Mouse (Mus musculus) forebrain, embryonic 11.5 days (tissue): ENCODE data around the gene Ubr7. TPM values are rescaled to one million over a fixed set of nuclear protein-coding genes. Genes with fewer than 3 reads are reported as not detected.

Source experiments
- ATAC-seq: fragments of 200-750 bp; cut with Nextera tagmentation; replicated peaks from 2 replicates; pipeline ENCODE4 v1.8.0; 2017; ENCODE audit warnings: moderate TSS enrichment; ENCODE audit not compliant: low FRiP score
- DNase-seq: peaks from one replicate; pipeline ENCODE4 v3.0.0-alpha.2; 2017; ENCODE audit warnings: low spot score
- H3K27ac ChIP-seq: fragments of 300-500 bp; sonication (generic); 2 replicates; pipeline ENCODE4 v1.5.1; 2014; ENCODE audit warnings: low read depth, low read length
- H3K27me3 ChIP-seq: fragments of 300-500 bp; sonication (generic); 2 replicates; pipeline ENCODE4 v1.6.1; 2014; ENCODE audit warnings: mild to moderate bottlenecking, low read length, mixed read lengths; ENCODE audit not compliant: control insufficient read depth, insufficient read depth
- H3K36me3 ChIP-seq: fragments of 300-500 bp; sonication (generic); 2 replicates; pipeline ENCODE4 v1.6.1; 2014; ENCODE audit warnings: mild to moderate bottlenecking, low read length, moderate library complexity, mixed read lengths; ENCODE audit not compliant: control insufficient read depth, insufficient read depth
- H3K4me1 ChIP-seq: fragments of 300-500 bp; sonication (generic); replicated peaks from 2 replicates; pipeline ENCODE4 v1.6.1; 2014; ENCODE audit warnings: low read length, mixed read lengths; ENCODE audit not compliant: control insufficient read depth, insufficient read depth
- H3K4me2 ChIP-seq: fragments of 300-500 bp; sonication (generic); 2 replicates; pipeline ENCODE4 v1.6.1; 2014; ENCODE audit warnings: low read depth, mild to moderate bottlenecking, low read length, moderate library complexity, mixed read lengths; ENCODE audit not compliant: severe bottlenecking
- H3K4me3 ChIP-seq: fragments of 300-500 bp; sonication (generic); 2 replicates; pipeline ENCODE4 v1.5.1; 2014; ENCODE audit warnings: low read depth, low read length
- H3K9ac ChIP-seq: fragments of 300-500 bp; sonication (generic); 2 replicates; pipeline ENCODE4 v1.6.1; 2014; ENCODE audit warnings: low read length
- H3K9me3 ChIP-seq: fragments of 300-500 bp; sonication (generic); 2 replicates; pipeline ENCODE4 v1.6.1; 2016; ENCODE audit warnings: low read length, mixed read lengths; ENCODE audit not compliant: control insufficient read depth
- WGBS: fragments of 180-500 bp; shearing (Covaris S2); extraction: QIAGEN DNeasy Blood & Tissue Kit; methylation state at CpG from one replicate; pipeline ENCODE4 v1.1.7; 2014; 5-methylcytosine and 5-hydroxymethylcytosine counted together
- polyA plus RNA-seq: library from polyadenylated mRNA; unstranded; fragments of >200 nt; fragmentation: Nextera tagmentation; extraction: Ambion mirVana; gene quantifications from 2 replicates; pipeline ENCODE4 v1.2.1, GENCODE M21; 2014

The Ubr7 gene
- 70.6 and 79.2 TPM in 2 replicates for polyA plus RNA-seq

GRCm38 (mm10) chr12:102757689-102758402 lies at the start of gene Ubr7, which contains the start of the genes Gm28051 and Gon7:
Gene Ubr7 (plus strand): TSS chr12:102757967.
Gene Gm28051 (minus strand): TSS chr12:102757765.
Gene Gon7 (minus strand): TSS chr12:102757803.
- ATAC-seq (peak; percentile 94), DNase-seq (peak; percentile 97)
- H3K9ac ChIP-seq, result peak within 1 kb of the TSS; percentile 84
- peak within 1 kb of the TSS; percentile 87 for H3K4me2 ChIP-seq
- whole genome bisulfite sequencing, result under 1% methylated on average over 72 of the region's 73 CpGs
- peak within 1 kb of the TSS; percentile 75 for H3K4me3 ChIP-seq
- no peaks in the 10 kb centered on the region for H3K9me3 ChIP-seq
- H3K4me1 ChIP-seq, result peaks cover 8% of the 10 kb centered on the region; the same call in 1 of the 2 replicates
- H3K36me3 ChIP-seq, result no peaks in the 10 kb centered on the region; the same call in 1 of the 2 replicates
- no peaks in the 10 kb centered on the region for H3K27me3 ChIP-seq
- peak within 1 kb of the TSS; percentile 84 for H3K27ac ChIP-seq

- Histone ChIP-seq H3K4me3 (no peak overlapping the region), H3K36me3 (no peaks in the 10 kb centered on the region), H3K9ac (no peak overlapping the region), H3K4me2 (no peak overlapping the region), H3K9me3 (no peaks in the 10 kb centered on the region), H3K27me3 (no peaks in the 10 kb centered on the region), H3K27ac (no peak overlapping the region), H3K4me1 (0 out of 2 replicates have a peak, but pooled peaks cover 2% of the 10 kb centered on the region)
- no peak for ATAC-seq
- no peak for DNase-seq
- WGBS, result 83% methylated on average over 11 of the region's 11 CpGs
Measured at GRCm38 (mm10) chr12:102708220-102708619, 49.5 kb upstream of the Ubr7 start.

- 93% methylated on average over 5 of the region's 5 CpGs for WGBS
- DNase-seq (no peak), ATAC-seq (no peak)
Measured at GRCm38 (mm10) chr12:102709896-102710295, 47.9 kb upstream of the Ubr7 start.

DNA sequence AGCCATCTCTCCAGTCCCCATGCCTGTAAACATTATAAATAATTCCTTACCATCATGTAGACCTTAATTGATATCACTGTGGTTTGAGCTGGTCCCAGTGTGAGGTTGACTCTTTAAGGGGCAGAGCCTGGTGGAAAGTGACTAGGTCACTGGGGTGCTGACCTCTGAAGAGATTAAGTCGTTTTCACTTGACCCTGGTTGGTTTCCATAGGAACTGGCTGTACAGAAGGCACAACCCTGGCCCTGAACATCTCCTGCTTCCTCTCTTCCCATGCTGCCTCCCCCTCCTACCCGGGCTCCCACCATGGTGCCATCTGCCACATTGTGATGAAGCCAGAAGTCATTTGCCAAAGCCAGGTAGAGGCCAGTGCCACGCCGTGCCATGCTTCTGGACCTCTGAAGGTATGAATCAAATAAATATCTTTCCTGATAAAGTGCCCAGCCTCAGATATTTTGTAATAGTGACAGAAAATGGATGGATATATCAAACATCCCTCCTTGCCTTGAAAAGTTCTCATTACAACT lies 46.9 kb upstream of the Ubr7 start:
- 63% methylated on average over 4 of the region's 4 CpGs for WGBS
- no peak for ATAC-seq

More at GRCm38 (mm10) chr12:102709896-102710295, 47.9 kb upstream of the Ubr7 start:
- no peak overlapping the region for H3K4me2 ChIP-seq
- no peak overlapping the region for H3K27ac ChIP-seq
- no peaks in the 10 kb centered on the region for H3K9me3 ChIP-seq
- no peaks in the 10 kb centered on the region for H3K36me3 ChIP-seq
- no peak overlapping the region for H3K4me3 ChIP-seq
- H3K27me3 ChIP-seq, result no peaks in the 10 kb centered on the region
- H3K9ac ChIP-seq, result no peak overlapping the region
- no peaks in the 10 kb centered on the region for H3K4me1 ChIP-seq

DNA sequence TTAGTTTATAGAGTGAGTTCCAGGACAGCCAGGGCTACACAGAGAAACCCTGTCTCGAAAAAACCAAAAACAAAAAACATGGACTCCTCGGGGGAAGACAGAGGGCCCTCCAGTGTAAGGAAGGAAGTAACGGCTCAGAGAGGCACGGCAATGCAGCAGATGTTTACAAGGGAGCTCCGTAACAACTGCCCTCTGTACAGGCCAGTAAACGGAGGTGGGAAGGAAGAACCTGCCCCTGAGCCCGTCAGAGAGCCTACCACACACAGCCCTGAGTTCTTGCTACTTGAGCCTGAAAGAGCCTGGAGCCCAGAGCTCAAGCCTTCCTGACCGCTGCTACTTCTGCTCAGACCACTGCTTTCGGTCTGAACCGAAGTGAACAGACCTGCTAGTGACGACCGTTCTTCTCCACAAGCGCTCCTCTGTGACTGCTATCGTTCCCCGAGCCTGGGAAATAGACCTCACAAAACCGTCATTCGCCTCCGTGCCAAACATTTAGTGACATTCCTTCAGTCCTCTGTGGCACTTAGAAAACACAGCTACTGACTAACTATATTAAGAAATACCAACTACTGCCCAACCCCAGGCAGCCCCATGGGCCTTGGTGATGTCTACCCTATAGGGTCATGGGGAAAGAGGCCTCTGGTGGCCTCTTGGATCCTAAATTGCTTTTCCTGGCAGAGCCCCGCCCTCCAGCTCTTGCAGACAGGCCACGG lies 44.5 kb upstream of the Ubr7 start:
- DNase-seq, result no peak
- 82% methylated on average over 20 of the region's 20 CpGs for WGBS
- H3K36me3 ChIP-seq, result no peaks in the 10 kb centered on the region

More for the DNA sequence above, 46.9 kb upstream of the Ubr7 start:
- H3K9ac ChIP-seq, result no peak overlapping the region
- H3K4me1 ChIP-seq, result no peaks in the 10 kb centered on the region
- no peaks in the 10 kb centered on the region for H3K27me3 ChIP-seq
- no peak for DNase-seq
- H3K9me3 ChIP-seq, result no peaks in the 10 kb centered on the region
- H3K4me2 ChIP-seq, result no peak overlapping the region
- no peaks in the 10 kb centered on the region for H3K36me3 ChIP-seq
- H3K4me3 ChIP-seq, result no peak overlapping the region
- no peak overlapping the region for H3K27ac ChIP-seq

GRCm38 (mm10) chr12:102714116-102714515 lies 43.7 kb upstream of the Ubr7 start:
- Histone ChIP-seq H3K27ac (no peak overlapping the region), H3K36me3 (no peaks in the 10 kb centered on the region), H3K4me3 (no peak overlapping the region), H3K9me3 (no peaks in the 10 kb centered on the region), H3K4me1 (no peaks in the 10 kb centered on the region), H3K4me2 (no peak overlapping the region), H3K9ac (no peak overlapping the region), H3K27me3 (no peaks in the 10 kb centered on the region)
- no peak for DNase-seq
- ATAC-seq, result no peak
- 80% methylated on average over 2 of the region's 2 CpGs for whole genome bisulfite sequencing

More for the DNA sequence above, 44.5 kb upstream of the Ubr7 start:
- Histone ChIP-seq H3K4me2 (no peak overlapping the region), H3K9ac (no peak overlapping the region), H3K27ac (no peak overlapping the region), H3K27me3 (no peaks in the 10 kb centered on the region), H3K4me3 (no peak overlapping the region), H3K4me1 (no peaks in the 10 kb centered on the region), H3K9me3 (no peaks in the 10 kb centered on the region)
- ATAC-seq, result no peak

- no peak for DNase-seq
- Histone ChIP-seq H3K27ac (no peak overlapping the region), H3K4me2 (no peak overlapping the region), H3K27me3 (no peaks in the 10 kb centered on the region), H3K4me1 (no peaks in the 10 kb centered on the region), H3K4me3 (no peak overlapping the region), H3K36me3 (no peaks in the 10 kb centered on the region), H3K9ac (no peak overlapping the region), H3K9me3 (no peaks in the 10 kb centered on the region)
- WGBS, result 83% methylated on average over 10 of the region's 10 CpGs
- ATAC-seq, result no peak
Measured at GRCm38 (mm10) chr12:102714654-102715395, 42.9 kb upstream of the Ubr7 start.
